ENCODE assay signal across 9 mouse cellular contexts in the genomic region with DNA sequence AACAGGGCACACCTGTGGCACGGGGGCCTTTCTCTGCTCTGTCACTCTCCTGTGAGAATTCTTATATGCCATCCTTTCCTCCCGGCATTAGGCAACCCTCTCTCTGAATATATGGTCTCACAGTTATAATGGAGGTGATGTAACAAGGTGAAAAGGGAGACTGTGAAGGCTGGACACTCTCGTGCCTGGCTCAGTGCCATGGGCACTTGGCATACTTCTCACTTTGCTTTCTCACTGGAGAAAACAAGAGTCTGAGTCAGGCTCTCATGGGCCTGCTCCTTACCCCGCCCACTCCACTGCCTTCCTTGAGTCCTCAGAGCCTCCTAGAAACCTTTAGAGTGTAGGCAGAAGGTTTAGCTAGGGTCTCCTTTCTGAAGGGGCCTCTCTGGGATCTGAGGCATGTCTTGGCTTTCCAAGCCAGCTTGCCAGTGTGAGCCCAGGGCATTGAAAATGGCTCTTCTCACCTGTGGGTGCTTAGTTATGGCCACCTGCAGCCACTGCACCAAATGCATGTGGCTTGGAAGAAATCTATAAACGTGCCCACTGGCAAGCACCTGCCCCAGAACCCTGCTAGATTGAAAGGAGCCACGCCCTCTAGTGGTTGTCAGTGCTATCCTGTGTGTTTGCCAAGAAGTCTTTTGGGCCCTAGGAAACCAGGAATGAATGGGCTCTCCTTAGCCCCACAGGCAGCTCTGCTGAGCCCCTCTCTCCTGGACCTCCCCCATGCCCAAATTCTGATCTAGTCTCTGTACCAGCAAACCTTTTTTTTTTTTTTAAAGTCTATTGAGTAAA. TPM values are rescaled to one million over a fixed set of nuclear protein-coding genes. Genes with fewer than 3 reads are reported as not detected.
DNase-seq lines count a peak whose midpoint lies in the region; ATAC-seq lines count a peak whose summit lies in the region.
"Had no signal": no experiment of that assay in that cellular context is flagged by ENCODE, and none has a peak within 500 bp of the region (broad histone marks: within the 10 kb centered on the region; RNA-seq: fewer than 3 reads in every experiment).

No protein-coding gene starts in this region.

- H3K4me1 ChIP-seq in midbrain, embryonic 11.5 days (ENCODE audit: control insufficient read depth, insufficient read depth, low read length) = peaks cover 60% of the 10 kb centered on the region
- peaks cover 31% of the 10 kb centered on the region for H3K4me1 ChIP-seq in midbrain, embryonic 16.5 days (ENCODE audit: control insufficient read depth, insufficient read depth, low read length)

- H3K36me3 ChIP-seq in midbrain, embryonic 11.5 days (ENCODE audit: control insufficient read depth, insufficient read depth, low read length) = no peaks in the 10 kb centered on the region
- no peaks in the 10 kb centered on the region for H3K36me3 ChIP-seq in midbrain, embryonic 16.5 days (ENCODE audit: control insufficient read depth, insufficient read depth, low read length)
- H3K36me3 ChIP-seq: limb, embryonic 12.5 days had no signal

- intact Hi-C loops in gastrocnemius, postnatal 14 days (cut with DNase I; ENCODE audit: low total_unique reads) = loop anchor here (5.0 kb wide), 1 partner anchor 36 kb away; no protein-coding TSS in a partner anchor

- peak; percentile 63 for DNase-seq in cerebellum, adult 9-10 months
- no peak for DNase-seq in cerebellum, postnatal 4 days (ENCODE audit: low spot score in 2 of 2)
- peak; percentile 87 for DNase-seq in midbrain, embryonic 11.5 days (ENCODE audit: low spot score, missing footprints)
- DNase-seq in c-Kit-positive CD71-positive TER-119-positive erythroid progenitor cells, embryonic 14.5 days (ENCODE audit: low spot score) = peak; percentile 40
- DNase-seq in lung, postnatal 10 days = peak; percentile 77
- no peak for DNase-seq in layer of hippocampus, adult 11-12 months (ENCODE audit: low spot score)
- no peak for DNase-seq in gastrocnemius, postnatal 14 days

- no peak for ATAC-seq in midbrain, embryonic 11.5 days (ENCODE audit: low FRiP score)
- no peak for ATAC-seq in midbrain, embryonic 16.5 days

- no peak overlapping the region for H3K4me2 ChIP-seq in midbrain, embryonic 11.5 days
- no peak overlapping the region for H3K4me2 ChIP-seq in midbrain, embryonic 16.5 days (ENCODE audit: low read length)
- H3K4me2 ChIP-seq: limb, embryonic 12.5 days had no signal

- no peak overlapping the region for H3K9ac ChIP-seq in midbrain, embryonic 11.5 days (ENCODE audit: low read length)
- no peak overlapping the region for H3K9ac ChIP-seq in midbrain, embryonic 16.5 days (ENCODE audit: low read depth, low read length)
- H3K9ac ChIP-seq: limb, embryonic 12.5 days had no signal

- no peak overlapping the region for H3K27ac ChIP-seq in midbrain, embryonic 11.5 days (ENCODE audit: low read depth, low read length)
- H3K27ac ChIP-seq in midbrain, embryonic 16.5 days (ENCODE audit: low read length) = no peak overlapping the region
- H3K27ac ChIP-seq: limb, embryonic 12.5 days had no signal

- WGBS in midbrain, embryonic 11.5 days = 62% methylated on average over 6 of the region's 6 CpGs
- 51% methylated on average over 6 of the region's 6 CpGs for WGBS in midbrain, embryonic 16.5 days

- no peaks in the 10 kb centered on the region for H3K9me3 ChIP-seq in midbrain, embryonic 11.5 days (ENCODE audit: control insufficient read depth, low read length)
- no peaks in the 10 kb centered on the region for H3K9me3 ChIP-seq in midbrain, embryonic 16.5 days (replicated peaks; ENCODE audit: control insufficient read depth, low read length, poor library complexity, severe bottlenecking)
- H3K9me3 ChIP-seq: limb, embryonic 12.5 days had no signal

- no peak overlapping the region for H3K4me3 ChIP-seq in midbrain, embryonic 11.5 days (ENCODE audit: low read depth, low read length)
- H3K4me3 ChIP-seq in midbrain, embryonic 16.5 days (ENCODE audit: low read depth, low read length) = no peak overlapping the region
- H3K4me3 ChIP-seq: limb, embryonic 12.5 days had no signal

- peaks cover 9% of the 10 kb centered on the region for H3K27me3 ChIP-seq in midbrain, embryonic 11.5 days (ENCODE audit: control insufficient read depth, insufficient read depth, low read length)
- H3K27me3 ChIP-seq in midbrain, embryonic 16.5 days (ENCODE audit: control insufficient read depth, insufficient read depth, low read depth, low read length) = peaks cover 3% of the 10 kb centered on the region; the same call in 1 of the 2 replicates

RNA-seq across cellular contexts. Expression of a gene that starts 2.8 kb away (rescaled TPM):
- polyA plus RNA-seq in midbrain, embryonic 11.5 days (2014; fragmentation: Nextera tagmentation; extraction: Ambion mirVana) = 7.5 and 8.2 TPM in 2 replicates
- 11.6 and 12.0 TPM in 2 replicates for polyA plus RNA-seq in midbrain, embryonic 16.5 days (2015; fragmentation: Nextera tagmentation; extraction: Ambion mirVana)
- total RNA-seq in gastrocnemius, postnatal 14 days (2021) = under 1 TPM; 0.27 to 0.51 TPM

RNA-seq across cellular contexts. Expression of a gene that starts 51.7 kb away (rescaled TPM):
- polyA plus RNA-seq in midbrain, embryonic 11.5 days (2014; fragmentation: Nextera tagmentation; extraction: Ambion mirVana) = 2.2 and 3.0 TPM in 2 replicates
- polyA plus RNA-seq in midbrain, embryonic 16.5 days (2015; fragmentation: Nextera tagmentation; extraction: Ambion mirVana) = 4.4 and 5.9 TPM in 2 replicates
- total RNA-seq in gastrocnemius, postnatal 14 days (2021) = 100 to 1,000 TPM; 187 to 192 TPM

Comparison
In these comparisons a context has a peak if more than half of its experiments do, and no peak if none do; other contexts are left out.
1. DNase-seq: peak in cerebellum, adult 9-10 months (single experiment), midbrain, embryonic 11.5 days (single experiment), c-Kit-positive CD71-positive TER-119-positive erythroid progenitor cells, embryonic 14.5 days (single experiment) and lung, postnatal 10 days (single experiment); none in cerebellum, postnatal 4 days (0 of 2), layer of hippocampus, adult 11-12 months (single experiment) and gastrocnemius, postnatal 14 days (single experiment).